Mouse (Mus musculus): ENCODE data around the gene Vmn1r45. TPM values are rescaled to one million over a fixed set of nuclear protein-coding genes. Genes with fewer than 3 reads are reported as not detected.

The Vmn1r45 gene
- not detected in 2 replicates for polyA plus RNA-seq (2012; rRNA removed)

DNA sequence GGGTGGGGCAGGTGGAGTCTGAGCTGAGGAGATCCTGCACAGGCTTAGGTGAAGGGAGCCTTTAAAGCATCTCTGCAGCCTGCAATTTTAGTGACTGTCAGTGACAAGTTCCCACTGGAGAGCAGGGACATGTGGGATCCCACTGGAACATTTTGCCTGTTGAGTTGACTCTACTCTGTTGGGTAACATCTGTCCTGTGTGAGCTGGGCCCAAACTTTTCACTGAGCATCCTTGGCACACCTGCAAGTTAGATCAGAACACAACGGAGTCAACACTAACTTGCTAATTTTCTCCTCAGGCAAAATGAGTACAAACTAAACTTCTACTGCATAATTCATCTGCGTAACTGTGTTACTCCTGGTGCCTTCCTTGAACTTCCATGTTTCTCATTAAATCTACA is at the start of gene Vmn1r45:
TSS of gene Vmn1r45 (minus strand) at position 101 of the 400 bp plus-strand sequence.

DNA sequence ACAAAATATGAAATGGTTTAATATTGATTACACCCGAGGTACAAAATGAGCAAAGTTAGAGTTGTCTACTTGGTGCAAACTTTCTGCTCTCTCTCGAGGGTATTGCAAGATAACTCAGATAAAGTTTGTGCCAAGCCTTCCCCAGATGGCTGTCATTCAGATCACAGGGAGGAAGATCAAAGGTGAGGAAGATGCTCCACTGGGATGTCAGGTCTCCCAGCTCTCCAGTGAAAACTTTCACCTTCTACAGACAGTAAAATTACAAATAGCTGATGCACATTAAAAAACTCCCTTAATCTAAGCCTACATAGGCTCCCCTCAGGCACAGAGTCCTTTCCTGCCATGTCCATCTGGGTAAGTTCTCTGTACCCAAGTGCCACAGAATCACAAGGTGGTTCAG is 28.6 kb upstream of the Vmn1r45 start, which contains the start of gene Vmn1r46:
TSS of gene Vmn1r46 (plus strand) at position 301 of the 400 bp plus-strand sequence.

GRCm38 (mm10) chr6:89883360-89883759 is 57.0 kb downstream of the Vmn1r45 start, which contains the start of gene Vmn1r44:
Gene Vmn1r44 (plus strand): TSS chr6:89883660.

Other genes with a start within 250 kb of the Vmn1r45 start
- not detected in 2 replicates for gene Vmn1r40, start 233.1 kb downstream of the Vmn1r45 start, polyA plus RNA-seq (2012; rRNA removed)
- not detected in 2 replicates for gene Vmn1r41, start 199.8 kb downstream of the Vmn1r45 start, polyA plus RNA-seq (2012; rRNA removed)
- gene Vmn1r42, start 64.2 kb downstream of the Vmn1r45 start, polyA plus RNA-seq (2012; rRNA removed), result not detected in 2 replicates
- not detected in 2 replicates for gene Vmn1r43, start 64.2 kb downstream of the Vmn1r45 start, polyA plus RNA-seq (2012; rRNA removed)
- not detected in 2 replicates for gene Vmn1r44, start 56.9 kb downstream of the Vmn1r45 start, polyA plus RNA-seq (2012; rRNA removed)
- gene Vmn1r46, start 28.7 kb upstream of the Vmn1r45 start, polyA plus RNA-seq (2012; rRNA removed), result not detected in 2 replicates
- not detected in 2 replicates for gene Vmn1r47, start 75.5 kb upstream of the Vmn1r45 start, polyA plus RNA-seq (2012; rRNA removed)
- not detected in 2 replicates for gene Vmn1r48, start 96.2 kb upstream of the Vmn1r45 start, polyA plus RNA-seq (2012; rRNA removed)
- not detected in 2 replicates for gene Vmn1r49, start 137.9 kb upstream of the Vmn1r45 start, polyA plus RNA-seq (2012; rRNA removed)
- not detected in 2 replicates for gene Vmn1r50, start 160.8 kb upstream of the Vmn1r45 start, polyA plus RNA-seq (2012; rRNA removed)
- not detected in 2 replicates for gene Vmn1r51, start 182.0 kb upstream of the Vmn1r45 start, polyA plus RNA-seq (2012; rRNA removed)
- not detected in 2 replicates for gene Vmn1r52, start 234.2 kb upstream of the Vmn1r45 start, polyA plus RNA-seq (2012; rRNA removed)

Data from liver, embryonic 18 days (tissue).